Mouse (Mus musculus) erythroblast, embryonic 14.5 days (primary cell): ENCODE measurements around the gene Dph7.

Experiments
- GATA1 ChIP-seq: IDR thresholded peaks from 2 replicates; pipeline ENCODE4 v1.6.1; 2012; ENCODE audit warnings: low read length, inconsistent platforms, mixed read lengths
- TAL1 ChIP-seq: IDR thresholded peaks from 3 replicates; pipeline ENCODE4 v1.6.1; 2012; ENCODE audit warnings: low read length, inconsistent platforms, mixed read lengths

DNA sequence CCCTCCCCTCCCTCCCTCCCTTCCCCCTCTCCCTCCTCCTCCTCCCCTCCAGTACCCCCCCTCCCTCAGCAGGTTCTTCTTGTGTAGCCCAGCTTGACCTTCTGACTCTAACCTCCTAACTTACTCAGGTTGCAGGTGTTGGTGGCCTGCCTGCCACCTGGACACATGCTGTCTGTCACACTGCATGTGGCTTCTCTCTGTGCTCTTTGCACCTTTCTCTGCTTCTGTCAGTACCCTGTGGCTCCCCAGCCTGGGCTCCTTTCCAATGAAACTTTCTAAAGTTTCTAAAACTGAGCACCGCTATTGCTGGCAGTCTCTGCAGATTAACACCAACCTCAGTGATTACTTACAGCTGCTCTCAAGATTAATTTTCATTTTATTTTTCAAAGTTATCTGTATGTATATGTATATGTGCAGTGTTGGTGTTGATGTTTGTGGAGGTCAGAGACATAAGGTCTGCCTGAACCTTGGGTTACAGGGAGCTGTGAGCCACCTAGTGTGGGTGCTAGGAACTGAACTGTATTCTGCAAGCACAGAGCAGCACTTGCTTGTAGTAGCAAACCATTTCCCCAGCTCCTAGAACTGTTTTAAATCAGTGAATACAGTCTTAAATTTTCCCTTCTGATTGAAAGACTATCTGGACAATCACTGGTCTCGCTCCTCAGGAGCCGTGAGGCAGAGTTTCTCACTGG is 38.5 kb downstream of the Dph7 start:
- TF ChIP-seq GATA1 (no peak), TAL1 (no peak)
